Mouse (Mus musculus): Measurements from ENCODE around the gene Pllp.

Pllp gene

GRCm38 (mm10) chr8:94702844-94703813, 7.1 kb upstream of the Pllp start:
- peak; percentile 91 for DNase-seq

DNA sequence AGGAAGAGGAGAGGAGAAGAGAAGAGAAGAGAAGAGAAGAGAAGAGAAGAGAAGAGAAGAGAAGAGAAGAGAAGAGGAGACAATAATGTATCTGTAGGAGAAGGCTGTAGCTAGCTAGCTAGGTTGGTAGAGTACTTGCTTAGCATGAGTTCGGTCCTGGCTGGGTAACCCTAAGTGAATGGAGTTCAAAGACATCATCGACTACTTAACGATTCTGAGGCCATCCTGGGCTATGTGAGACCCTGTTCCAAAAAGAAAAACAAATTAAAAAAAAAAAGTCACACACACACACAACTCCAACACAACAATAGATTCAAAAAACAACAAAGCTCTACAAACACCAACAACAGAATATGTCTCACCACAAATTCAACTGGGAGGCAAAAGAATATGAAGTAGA, 6.1 kb upstream of the Pllp start:
- DNase-seq, result no peak

DNA sequence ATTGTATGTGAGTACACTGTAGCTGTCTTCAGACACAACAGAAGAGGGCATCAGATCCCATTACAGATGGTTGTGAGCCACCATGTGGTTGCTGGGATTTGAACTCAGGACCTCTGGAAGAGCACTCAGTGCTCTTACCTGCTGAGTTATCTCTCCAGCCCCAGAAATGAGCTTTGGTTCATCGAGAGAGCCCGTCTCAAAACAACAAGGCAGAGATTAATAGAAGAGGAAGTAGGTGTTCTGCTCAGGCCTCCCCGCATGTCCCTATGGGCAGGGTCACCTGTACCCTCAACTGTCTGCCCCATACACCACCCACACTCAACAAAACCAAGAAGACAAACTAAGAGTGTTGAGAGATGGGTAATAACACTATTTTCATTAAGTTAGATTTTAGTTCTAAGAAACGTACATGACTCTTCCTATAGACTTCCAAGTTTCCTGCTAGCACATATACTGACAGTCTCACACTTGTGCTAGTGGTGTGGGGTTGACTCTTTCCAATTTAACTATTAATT, 4.4 kb upstream of the Pllp start:
- DNase-seq, result no peak

GRCm38 (mm10) chr8:94699366-94699765, 3.3 kb upstream of the Pllp start:
- no peak for DNase-seq

- DNase-seq, result no peak
These were observed 1.9 kb upstream of the Pllp start for GRCm38 (mm10) chr8:94697956-94698355.

- DNase-seq, result no peak
These were observed 488 bp upstream of the Pllp start for GRCm38 (mm10) chr8:94696566-94696965.

DNA sequence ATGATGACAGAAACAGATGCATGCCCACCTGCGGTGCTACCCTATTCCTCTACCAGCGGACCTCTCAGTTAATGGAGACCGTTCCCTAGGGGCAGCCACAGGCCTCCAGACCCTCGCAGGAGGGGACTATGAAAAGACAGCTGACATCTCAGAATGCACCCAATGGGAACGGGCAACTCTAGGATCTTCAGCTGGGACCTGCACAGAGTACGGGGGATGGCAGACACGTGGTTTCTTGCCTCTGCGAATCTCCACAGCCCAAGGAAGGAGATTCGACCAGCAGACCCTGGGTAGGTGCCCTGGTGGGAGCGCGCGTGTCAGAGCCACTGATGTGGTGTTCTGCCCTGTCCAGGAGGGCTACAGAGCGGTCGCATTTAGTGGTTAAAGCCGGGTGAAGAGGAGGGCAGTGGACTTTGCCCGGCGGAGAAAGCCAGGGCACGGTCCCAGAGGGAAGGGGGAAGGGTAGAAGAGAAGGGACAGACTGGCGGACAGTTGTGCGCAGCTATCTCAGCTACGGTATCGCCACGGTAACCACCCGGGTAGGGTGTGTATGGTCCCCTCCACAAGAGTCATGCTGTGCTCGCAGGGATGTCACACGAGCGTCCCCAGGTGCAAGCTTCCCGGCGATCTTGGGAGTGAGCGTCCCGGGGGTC, 611 bp downstream of the Pllp start:
- no peak for DNase-seq

DNA sequence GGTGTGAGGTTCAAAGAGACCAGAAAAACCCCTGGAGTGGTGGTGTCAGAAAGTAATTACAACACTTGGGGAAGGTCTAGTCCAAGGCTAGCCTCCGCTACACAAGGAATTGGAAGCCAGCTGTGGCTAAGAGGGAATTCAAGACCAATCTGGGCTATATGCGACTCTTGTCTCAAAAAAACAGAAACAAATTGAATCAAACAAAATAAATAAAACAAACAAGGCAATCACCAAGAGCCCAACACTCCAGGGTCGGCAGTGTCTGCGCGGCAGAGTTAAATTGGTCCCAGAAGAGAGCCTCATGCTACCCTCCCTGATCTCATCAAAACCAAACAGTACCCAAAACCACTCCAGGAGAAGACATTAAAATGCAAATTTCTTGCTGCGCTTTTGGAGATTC, 1.4 kb downstream of the Pllp start:
- no peak for DNase-seq

- no peak for DNase-seq
These were observed 10.1 kb downstream of the Pllp start for GRCm38 (mm10) chr8:94685953-94686352.

DNA sequence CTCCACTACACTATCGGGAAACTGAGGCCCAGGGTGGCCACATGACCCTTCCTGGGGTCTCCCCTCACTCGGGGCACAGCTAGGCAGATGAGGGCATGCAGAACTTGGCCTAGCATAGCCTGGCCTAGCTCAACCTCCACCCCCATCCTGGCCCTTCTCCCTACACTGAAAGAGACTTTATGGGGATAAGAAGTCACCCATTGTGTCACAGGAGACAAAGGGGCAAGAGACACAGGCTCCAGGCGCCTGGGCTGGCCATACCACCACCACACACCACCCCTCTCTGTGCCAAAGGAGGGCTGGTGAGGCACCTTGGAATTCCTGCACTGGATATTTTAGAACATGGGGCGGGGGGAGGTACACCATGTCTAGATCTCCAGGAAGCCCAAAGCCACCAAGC, 11.8 kb downstream of the Pllp start:
- no peak for DNase-seq

DNA sequence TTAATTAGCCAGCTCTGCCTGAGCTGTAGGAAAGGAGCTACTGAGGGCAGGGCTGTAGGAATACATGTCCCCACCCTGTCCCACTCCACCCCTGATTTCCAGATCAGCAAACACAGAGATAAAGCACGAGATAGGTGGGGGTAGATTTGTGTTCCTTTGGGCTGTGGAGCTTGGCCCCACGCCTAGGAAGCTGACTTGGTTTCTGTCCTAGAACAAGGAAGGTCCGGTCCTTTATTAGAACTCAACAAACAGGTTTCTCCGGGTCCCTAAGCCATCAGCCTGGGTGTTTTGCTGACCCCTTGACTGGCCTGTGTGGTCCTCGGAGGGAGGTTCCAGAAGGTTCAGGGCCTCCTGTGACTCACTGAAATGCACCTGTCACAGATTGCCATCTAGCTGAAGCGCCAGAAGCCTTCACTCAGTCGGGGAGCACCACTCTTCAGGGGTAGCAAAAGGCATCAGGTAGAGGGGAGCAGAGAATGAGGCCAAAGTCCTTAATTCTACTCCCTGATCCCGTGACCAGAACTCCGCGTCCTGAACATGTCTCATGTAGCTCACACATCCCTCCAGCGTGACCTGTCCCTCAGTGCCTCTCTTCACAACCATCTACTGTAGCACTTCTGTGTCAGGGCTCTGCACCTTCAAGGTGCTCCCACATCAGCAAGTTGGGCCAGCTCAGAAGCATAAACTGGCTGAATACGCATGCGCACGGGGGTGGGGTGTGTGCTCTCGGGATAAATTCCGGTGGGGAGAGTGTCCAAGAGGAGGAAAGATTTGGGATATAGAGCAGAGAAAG, 13.2 kb downstream of the Pllp start:
- DNase-seq, result peak; percentile 70

GRCm38 (mm10) chr8:94680414-94680813, 15.7 kb downstream of the Pllp start:
- no peak for DNase-seq

- DNase-seq, result peak; percentile 78
These were observed 17.5 kb downstream of the Pllp start for GRCm38 (mm10) chr8:94678582-94678981.

GRCm38 (mm10) chr8:94675923-94676322, 20.2 kb downstream of the Pllp start:
- no peak for DNase-seq

GRCm38 (mm10) chr8:94674384-94674783, 21.7 kb downstream of the Pllp start:
- peak; percentile 63 for DNase-seq

DNA sequence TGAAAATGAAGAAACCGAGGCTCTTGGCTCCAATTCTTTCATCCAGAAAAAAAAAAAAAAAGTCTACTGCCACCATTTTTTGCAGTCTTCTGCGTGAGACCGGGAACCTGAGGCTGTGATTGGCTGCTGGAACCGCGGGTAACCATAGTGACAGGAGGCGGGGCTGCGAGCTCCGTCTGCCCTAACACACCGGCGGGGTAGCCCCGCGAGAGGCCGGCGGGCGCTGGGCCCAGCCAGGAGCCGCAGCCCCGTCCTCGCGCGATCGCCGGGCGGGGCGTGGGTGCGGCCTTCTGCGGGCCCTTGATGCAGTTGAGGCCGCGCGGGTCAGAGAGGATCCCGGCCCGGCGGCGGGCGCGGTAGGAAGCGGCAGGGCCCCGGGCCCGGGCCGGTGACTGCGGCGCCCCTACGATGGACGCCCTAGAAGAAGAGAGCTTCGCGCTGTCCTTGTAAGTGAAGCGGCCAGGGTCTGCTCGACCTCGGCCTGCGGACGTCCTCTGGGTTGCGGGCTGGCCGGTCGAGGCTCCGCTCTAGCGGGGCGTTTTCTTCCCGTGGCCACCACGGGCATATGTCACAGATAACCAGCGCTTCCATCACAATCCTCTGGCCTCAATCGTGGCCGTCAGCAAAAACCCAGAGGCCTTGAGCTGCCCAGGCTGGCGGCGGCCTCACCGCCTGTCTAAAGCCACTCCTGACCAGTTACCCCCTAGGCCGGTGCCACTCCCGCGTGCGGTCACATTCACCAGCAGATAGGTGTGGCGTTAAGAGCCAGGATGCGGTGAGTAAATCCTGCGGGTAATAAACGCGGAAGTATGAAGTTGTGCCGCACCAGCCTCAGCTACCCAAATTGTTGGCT, 29.4 kb downstream of the Pllp start, which contains the start of gene Arl2bp:
Arl2bp (plus strand) TSS at position 145 of the 853 bp plus-strand sequence.
- DNase-seq, result peak; percentile 98

DNA sequence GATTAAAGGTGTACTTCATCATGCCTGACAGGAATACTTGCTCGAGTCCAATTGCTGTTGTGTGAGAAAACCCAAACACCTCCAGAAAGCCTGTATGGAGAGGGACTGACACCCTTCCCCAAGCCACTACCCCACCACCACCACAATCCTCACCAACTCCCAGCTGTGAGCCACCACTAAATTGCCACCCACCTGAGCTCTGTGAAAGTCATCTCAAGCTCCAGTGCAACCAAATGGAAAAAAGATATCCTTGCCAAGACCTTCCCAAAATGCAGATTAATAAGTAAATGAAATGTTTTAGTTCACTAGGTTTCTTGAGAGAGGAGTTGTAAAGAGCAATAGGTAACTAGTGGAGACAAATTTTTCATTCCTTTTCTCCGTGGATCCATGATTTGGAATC, 31.4 kb downstream of the Pllp start:
- no peak for DNase-seq

GRCm38 (mm10) chr8:94660418-94660817, 35.7 kb downstream of the Pllp start:
- DNase-seq, result no peak

DNA sequence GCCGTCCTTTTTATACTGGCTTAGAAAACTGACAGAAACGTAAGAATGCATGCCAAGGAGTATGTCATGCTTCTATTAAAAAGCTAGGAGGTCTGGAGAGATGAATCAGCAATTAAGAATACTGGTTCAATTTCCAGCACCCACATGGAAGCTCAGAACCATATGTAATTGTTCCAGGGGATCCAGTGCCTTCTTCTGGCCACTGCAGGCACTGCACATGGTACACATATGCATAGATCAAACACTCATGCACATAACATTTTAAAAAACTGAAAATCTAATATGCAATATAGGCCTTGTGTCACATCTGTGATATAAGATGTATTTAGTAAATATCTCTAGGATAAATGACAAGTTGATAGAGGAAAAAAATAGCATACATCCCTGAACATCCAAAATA, 38.0 kb downstream of the Pllp start:
- DNase-seq, result no peak

- no peak for DNase-seq
These were observed 41.1 kb downstream of the Pllp start for GRCm38 (mm10) chr8:94654994-94655393.

DNA sequence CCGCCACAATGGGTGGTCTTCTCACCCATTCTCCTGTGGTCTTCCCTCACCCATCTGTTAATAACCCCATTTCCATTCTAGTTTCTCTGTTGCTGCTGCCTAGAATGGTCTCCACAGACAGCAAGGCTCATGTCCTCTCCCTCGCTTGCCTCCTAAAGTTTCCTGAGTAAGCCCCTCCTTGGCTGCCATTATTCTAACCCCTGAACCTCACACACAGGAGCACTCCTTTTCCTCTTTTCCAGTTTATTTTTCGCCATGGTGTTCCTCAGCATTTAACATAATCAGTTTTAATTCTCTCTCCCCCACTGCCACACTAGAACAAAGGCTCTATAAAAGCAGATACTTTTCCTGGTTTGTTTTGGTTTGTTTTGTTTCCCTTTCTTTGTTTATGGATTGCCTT, 43.1 kb downstream of the Pllp start:
- DNase-seq, result no peak

GRCm38 (mm10) chr8:94649496-94649895, 46.6 kb downstream of the Pllp start:
- no peak for DNase-seq

Data from lung, postnatal 10 days (tissue).